Mouse (Mus musculus): ENCODE measurements at regions not wholly inside any gene's neighbourhood (a gene's known extent, or its start where the extent isn't known, plus 50 kb on each side); places are given as distances from the start of the nearest gene placed in this dataset.

GRCm38 (mm10) chr1:143464863-143465262 is 175.6 kb upstream of the B3galt2 start:
- Histone ChIP-seq H3K79me2 (replicated peaks; ENCODE audit: control insufficient read depth, extremely low read depth, insufficient read depth, poor library complexity, severe bottlenecking) (no peaks in the 10 kb centered on the region), H3K36me3 (replicated peaks in 1 of 2; ENCODE audit: control insufficient read depth in 1 of 2, insufficient read depth in 1 of 2, low read length in 1 of 2) (no peaks in the 10 kb centered on the region), H3K9me3 (replicated peaks; ENCODE audit: low read length) (no peaks in the 10 kb centered on the region), H3K4me1 (ENCODE audit: control insufficient read depth in 1 of 2, insufficient read depth in 2 of 2) (peaks cover 5 to 7% of the 10 kb centered on the region in 2 experiments; a peak in 2 of 4 replicates), H3K4me2 (ENCODE audit: insufficient read depth, low read depth, poor library complexity, severe bottlenecking) (no peak overlapping the region), H3K4me3 (replicated peaks in 1 of 3; ENCODE audit: low read depth in 2 of 3, low read length in 2 of 3, poor library complexity in 1 of 3) (no peak overlapping the region), H3K9ac (ENCODE audit: insufficient read depth, low read depth) (no peak overlapping the region), H3K27ac (ENCODE audit: insufficient read depth, low read depth) (no peak overlapping the region), H3K27me3 (replicated peaks) (no peaks in the 10 kb centered on the region)
- TF ChIP-seq CHD1 (IDR thresholded peaks at IDR 0.05; ENCODE audit: low read depth, low read length): no peak
- no peak for TF ChIP-seq GABPA (IDR thresholded peaks at IDR 0.05; ENCODE audit: insufficient replicate concordance, low read depth, low read length)
- TF ChIP-seq CHD2 (IDR thresholded peaks at IDR 0.05; ENCODE audit: low read length): no peak
- TF ChIP-seq RCOR1 (conservative IDR thresholded peaks at IDR 0.05; ENCODE audit: low read depth, low read length): no peak
- no peak for TF ChIP-seq JUND (conservative IDR thresholded peaks at IDR 0.05; ENCODE audit: low read depth, low read length)
- TF ChIP-seq MAX (IDR thresholded peaks at IDR 0.05; ENCODE audit: low read length): no peak
- no peak for TF ChIP-seq SIN3A (IDR thresholded peaks at IDR 0.05; ENCODE audit: low read length)
- no peak for DNase-seq (ENCODE audit: extremely low read depth)
- dilution Hi-C loops (cut with MboI; ENCODE audit: extremely low pct_ligation_motif_present, extremely low pct_unique_long_range_greater_than_20kb, low sequenced_read_pairs): no loop called here
- in situ Hi-C loops (cut with MboI; ENCODE audit: low pct_ligation_motif_present, low pct_unique_long_range_greater_than_20kb, low sequenced_read_pairs): no loop called here

DNA sequence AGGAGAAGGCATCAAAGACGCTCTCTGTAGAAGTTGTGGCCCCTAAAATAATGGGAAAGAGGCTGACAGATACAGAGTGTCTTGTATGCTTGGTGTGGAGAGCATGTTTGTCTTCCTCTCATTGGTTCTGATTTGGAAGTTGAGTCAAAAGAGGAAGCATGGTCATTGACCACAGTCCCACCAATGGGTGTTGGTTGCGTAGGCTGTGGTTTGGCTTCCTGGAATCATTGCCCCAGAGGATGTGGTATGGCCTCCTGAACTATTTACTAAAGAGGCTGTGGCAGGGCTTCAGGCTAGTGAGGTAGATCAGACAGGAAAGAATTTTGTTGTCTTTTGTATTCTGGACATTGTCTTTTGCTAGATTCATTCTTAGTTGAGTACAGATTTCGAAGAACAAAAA is 174.4 kb upstream of the B3galt2 start:
- dilution Hi-C loops (cut with MboI; ENCODE audit: extremely low pct_ligation_motif_present, extremely low pct_unique_long_range_greater_than_20kb, low sequenced_read_pairs) (no loop called here), in situ Hi-C loops (cut with MboI; ENCODE audit: low pct_ligation_motif_present, low pct_unique_long_range_greater_than_20kb, low sequenced_read_pairs) (no loop called here)
- Histone ChIP-seq H3K9me3 (replicated peaks; ENCODE audit: low read length) (no peaks in the 10 kb centered on the region), H3K27ac (ENCODE audit: insufficient read depth, low read depth) (no peak overlapping the region), H3K4me2 (ENCODE audit: insufficient read depth, low read depth, poor library complexity, severe bottlenecking) (no peak overlapping the region), H3K79me2 (replicated peaks; ENCODE audit: control insufficient read depth, extremely low read depth, insufficient read depth, poor library complexity, severe bottlenecking) (no peaks in the 10 kb centered on the region), H3K9ac (ENCODE audit: insufficient read depth, low read depth) (no peak overlapping the region), H3K4me3 (replicated peaks in 1 of 3; ENCODE audit: low read depth in 2 of 3, low read length in 2 of 3, poor library complexity in 1 of 3) (no peak overlapping the region), H3K27me3 (replicated peaks) (no peaks in the 10 kb centered on the region), H3K36me3 (replicated peaks in 1 of 2; ENCODE audit: control insufficient read depth in 1 of 2, insufficient read depth in 1 of 2, low read length in 1 of 2) (no peaks in the 10 kb centered on the region), H3K4me1 (ENCODE audit: control insufficient read depth in 1 of 2, insufficient read depth in 2 of 2) (peaks cover 5 to 7% of the 10 kb centered on the region in 2 experiments; a peak in 2 of 4 replicates)
- TF ChIP-seq CHD2 (IDR thresholded peaks at IDR 0.05; ENCODE audit: low read length) (no peak), GABPA (IDR thresholded peaks at IDR 0.05; ENCODE audit: insufficient replicate concordance, low read depth, low read length) (no peak), MAX (IDR thresholded peaks at IDR 0.05; ENCODE audit: low read length) (no peak), SMC3 (IDR thresholded peaks at IDR 0.05; ENCODE audit: low read depth, low read length) (no peak), ZKSCAN1 (IDR thresholded peaks at IDR 0.05; ENCODE audit: borderline replicate concordance, low read depth, low read length) (no peak), RCOR1 (conservative IDR thresholded peaks at IDR 0.05; ENCODE audit: low read depth, low read length) (no peak), ZNF384 (IDR thresholded peaks at IDR 0.05; ENCODE audit: low read depth, low read length) (no peak), IRF4 (IDR thresholded peaks at IDR 0.05; ENCODE audit: low read depth, low read length) (no peak)
- DNase-seq (ENCODE audit: extremely low read depth): peak; percentile 42

DNA sequence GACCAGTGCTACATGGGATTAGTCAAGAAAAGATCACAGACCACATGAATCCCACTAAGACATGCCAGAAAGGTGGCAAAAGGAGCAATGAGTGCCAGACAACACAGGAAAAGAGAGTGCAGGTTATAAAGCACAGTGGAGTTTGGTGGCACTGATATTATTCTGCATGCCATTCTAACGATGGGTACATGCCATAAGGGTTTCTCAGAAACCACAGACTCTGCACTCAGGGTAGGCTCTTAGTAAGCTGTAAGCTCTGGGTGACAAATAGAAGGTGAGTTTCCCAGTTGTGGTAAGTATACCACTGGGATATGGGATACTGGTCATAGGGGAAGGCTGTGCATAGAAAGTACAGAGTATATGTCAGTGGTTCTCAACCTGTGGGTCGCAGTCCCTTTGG is 165.1 kb upstream of the B3galt2 start:
- DNase-seq (ENCODE audit: extremely low read depth): no peak
- dilution Hi-C loops (cut with MboI; ENCODE audit: extremely low pct_ligation_motif_present, extremely low pct_unique_long_range_greater_than_20kb, low sequenced_read_pairs) (no loop called here), in situ Hi-C loops (cut with MboI; ENCODE audit: low pct_ligation_motif_present, low pct_unique_long_range_greater_than_20kb, low sequenced_read_pairs) (no loop called here)
- Histone ChIP-seq H3K36me3 (replicated peaks in 1 of 2; ENCODE audit: control insufficient read depth in 1 of 2, insufficient read depth in 1 of 2, low read length in 1 of 2) (no peaks in the 10 kb centered on the region), H3K4me3 (replicated peaks in 1 of 3; ENCODE audit: low read depth in 2 of 3, low read length in 2 of 3, poor library complexity in 1 of 3) (no peak overlapping the region), H3K9me3 (replicated peaks; ENCODE audit: low read length) (no peaks in the 10 kb centered on the region), H3K9ac (ENCODE audit: insufficient read depth, low read depth) (no peak overlapping the region), H3K79me2 (replicated peaks; ENCODE audit: control insufficient read depth, extremely low read depth, insufficient read depth, poor library complexity, severe bottlenecking) (no peaks in the 10 kb centered on the region), H3K27ac (ENCODE audit: insufficient read depth, low read depth) (no peak overlapping the region), H3K4me2 (ENCODE audit: insufficient read depth, low read depth, poor library complexity, severe bottlenecking) (no peak overlapping the region), H3K27me3 (replicated peaks) (no peaks in the 10 kb centered on the region), H3K4me1 (ENCODE audit: control insufficient read depth in 1 of 2, insufficient read depth in 2 of 2) (no peaks in the 10 kb centered on the region)
- no peak for TF ChIP-seq UBTF (IDR thresholded peaks at IDR 0.05; ENCODE audit: low read depth, low read length)
- TF ChIP-seq ZC3H11A (IDR thresholded peaks at IDR 0.05; ENCODE audit: low read depth, low read length): no peak
- no peak for TF ChIP-seq HCFC1 (IDR thresholded peaks at IDR 0.05; ENCODE audit: low read depth, low read length)

All from CH12.LX (cell line).